ENCODE assay signal across 17 mouse cellular contexts in the genomic region with DNA sequence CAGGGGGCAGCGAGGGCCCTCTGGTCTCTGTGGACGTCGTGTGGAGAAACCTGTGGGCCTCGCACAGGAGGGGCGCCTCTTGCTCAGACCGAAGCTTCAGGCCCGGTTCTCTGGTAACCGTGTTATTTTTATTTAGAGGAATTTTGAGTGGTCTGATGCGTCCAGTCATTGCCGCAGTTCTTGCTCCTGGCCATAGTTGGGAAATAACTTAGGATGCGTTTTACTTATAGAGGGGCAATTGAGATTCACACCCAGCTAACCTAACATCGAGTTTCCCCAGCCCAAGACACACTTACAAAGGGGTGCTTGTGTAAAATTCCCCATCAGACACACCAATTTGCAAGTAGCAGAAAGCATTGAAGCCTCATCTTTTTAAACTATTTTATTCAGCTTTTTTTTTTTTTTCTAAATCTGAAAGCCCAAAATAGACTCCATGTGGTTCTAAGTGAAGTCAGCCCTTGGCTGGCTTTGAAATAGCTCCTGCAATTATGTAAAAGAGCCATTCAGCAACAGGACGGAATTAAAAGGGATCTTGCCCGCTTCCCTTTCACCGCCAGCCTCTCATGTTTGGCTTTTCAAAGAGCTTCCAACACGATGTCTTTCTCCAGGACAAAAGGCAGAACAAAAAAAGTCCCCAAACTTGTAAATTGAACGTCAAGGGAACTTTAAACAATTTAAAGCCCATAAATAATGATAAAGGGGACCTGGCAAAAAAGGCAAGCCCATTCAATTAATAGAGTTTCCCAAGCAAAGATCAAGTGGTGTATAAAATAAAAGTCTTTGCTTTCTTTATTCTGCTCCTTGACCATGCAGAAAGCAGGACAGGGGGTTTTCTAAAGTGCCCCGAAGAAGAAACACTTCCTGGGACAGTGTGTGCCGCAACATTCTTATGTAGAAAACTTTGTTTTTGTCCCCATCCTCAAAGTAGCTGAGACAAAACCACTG. TPM values are rescaled to one million over a fixed set of nuclear protein-coding genes. Genes with fewer than 3 reads are reported as not detected.
DNase-seq lines count a peak whose midpoint lies in the region; ATAC-seq and TF ChIP-seq lines count a peak whose summit lies in the region.
"Had no signal": no experiment of that assay in that cellular context is flagged by ENCODE, and none has a peak within 500 bp of the region (broad histone marks: within the 10 kb centered on the region; RNA-seq: fewer than 3 reads in every experiment).

No protein-coding gene starts in this region.

- no peak for ATAC-seq in forebrain, embryonic 14.5 days
- ATAC-seq in forebrain, embryonic 11.5 days (replicated peaks; ENCODE audit: low FRiP score): no peak
- ATAC-seq in embryonic facial prominence, embryonic 11.5 days (replicated peaks; ENCODE audit: insufficient number of reproducible peaks, low FRiP score, low TSS enrichment, low read depth): no peak
- no peak for ATAC-seq in hindbrain, postnatal 0 days
- ATAC-seq in neural tube, embryonic 12.5 days (ENCODE audit: low FRiP score, low read depth): no peak
- ATAC-seq: intestine, postnatal 0 days; liver, postnatal 0 days had no signal

- peaks cover 9% of the 10 kb centered on the region for H3K4me1 ChIP-seq in forebrain, embryonic 14.5 days (ENCODE audit: control insufficient read depth, insufficient read depth, low read length)
- H3K4me1 ChIP-seq in forebrain, embryonic 11.5 days (replicated peaks; ENCODE audit: control insufficient read depth, insufficient read depth, low read length): peaks cover 35% of the 10 kb centered on the region
- peaks cover 4% of the 10 kb centered on the region for H3K4me1 ChIP-seq in embryonic facial prominence, embryonic 11.5 days (ENCODE audit: control insufficient read depth, insufficient read depth, low read length)
- H3K4me1 ChIP-seq in hindbrain, postnatal 0 days (ENCODE audit: insufficient read depth, low read length): 0 out of 2 replicates have a peak, but pooled peaks cover 6% of the 10 kb centered on the region
- peaks cover 37% of the 10 kb centered on the region for H3K4me1 ChIP-seq in neural tube, embryonic 12.5 days

- H3K4me2 ChIP-seq in forebrain, embryonic 14.5 days (ENCODE audit: low read length): no peak overlapping the region
- no peak overlapping the region for H3K4me2 ChIP-seq in forebrain, embryonic 11.5 days (ENCODE audit: low read depth, low read length, severe bottlenecking)
- no peak overlapping the region for H3K4me2 ChIP-seq in embryonic facial prominence, embryonic 11.5 days (ENCODE audit: low read depth, low read length)
- peak overlapping the region; percentile 16; the same call in 1 of the 2 replicates for H3K4me2 ChIP-seq in hindbrain, postnatal 0 days (ENCODE audit: low read depth, low read length)
- H3K4me2 ChIP-seq in neural tube, embryonic 12.5 days (replicated peaks): peak overlapping the region; percentile 85
- H3K4me2 ChIP-seq: limb, embryonic 13.5 days had no signal

- no peak overlapping the region for H3K4me3 ChIP-seq in forebrain, embryonic 14.5 days (ENCODE audit: low read depth, low read length)
- no peak overlapping the region for H3K4me3 ChIP-seq in forebrain, embryonic 11.5 days (ENCODE audit: low read depth, low read length)
- no peak overlapping the region for H3K4me3 ChIP-seq in embryonic facial prominence, embryonic 11.5 days (ENCODE audit: low read depth, low read length)
- H3K4me3 ChIP-seq in hindbrain, postnatal 0 days (ENCODE audit: low read length): peak overlapping the region; percentile 2; the same call in 1 of the 2 replicates
- H3K4me3 ChIP-seq in neural tube, embryonic 12.5 days: peak overlapping the region; percentile 15; the same call in 1 of the 2 replicates
- H3K4me3 ChIP-seq: limb, embryonic 13.5 days had no signal

- TF ChIP-seq CTCF in hindbrain, postnatal 0 days (IDR thresholded peaks at IDR 0.05; ENCODE audit: low read depth): no peak

- no peak overlapping the region for H3K27ac ChIP-seq in forebrain, embryonic 14.5 days (ENCODE audit: low read depth, low read length)
- H3K27ac ChIP-seq in forebrain, embryonic 11.5 days (ENCODE audit: low read depth, low read length): no peak overlapping the region
- no peak overlapping the region for H3K27ac ChIP-seq in embryonic facial prominence, embryonic 11.5 days (replicated peaks; ENCODE audit: low read depth, low read length)
- peak overlapping the region; percentile 45 for H3K27ac ChIP-seq in hindbrain, postnatal 0 days
- no peak overlapping the region for H3K27ac ChIP-seq in neural tube, embryonic 12.5 days
- H3K27ac ChIP-seq: limb, embryonic 13.5 days had no signal

- no peaks in the 10 kb centered on the region for H3K36me3 ChIP-seq in forebrain, embryonic 14.5 days (ENCODE audit: control insufficient read depth, insufficient read depth, low read length)
- H3K36me3 ChIP-seq in forebrain, embryonic 11.5 days (ENCODE audit: control insufficient read depth, insufficient read depth, low read length): no peaks in the 10 kb centered on the region
- no peaks in the 10 kb centered on the region for H3K36me3 ChIP-seq in embryonic facial prominence, embryonic 11.5 days (replicated peaks; ENCODE audit: control insufficient read depth, insufficient read depth, low read depth, low read length)
- H3K36me3 ChIP-seq in hindbrain, postnatal 0 days (ENCODE audit: insufficient read depth, low read length): no peaks in the 10 kb centered on the region
- no peaks in the 10 kb centered on the region for H3K36me3 ChIP-seq in neural tube, embryonic 12.5 days
- H3K36me3 ChIP-seq: limb, embryonic 13.5 days had no signal

- H3K9me3 ChIP-seq in forebrain, embryonic 14.5 days (replicated peaks; ENCODE audit: control insufficient read depth, low read length): no peaks in the 10 kb centered on the region
- H3K9me3 ChIP-seq in forebrain, embryonic 11.5 days (ENCODE audit: control insufficient read depth, low read length): no peaks in the 10 kb centered on the region
- no peaks in the 10 kb centered on the region for H3K9me3 ChIP-seq in embryonic facial prominence, embryonic 11.5 days (replicated peaks; ENCODE audit: control insufficient read depth, low read length)
- H3K9me3 ChIP-seq in hindbrain, postnatal 0 days (ENCODE audit: low read length): no peaks in the 10 kb centered on the region
- H3K9me3 ChIP-seq in neural tube, embryonic 12.5 days: no peaks in the 10 kb centered on the region
- H3K9me3 ChIP-seq: limb, embryonic 13.5 days had no signal

- peaks cover 97% of the 10 kb centered on the region for H3K27me3 ChIP-seq in forebrain, embryonic 14.5 days (replicated peaks; ENCODE audit: control insufficient read depth, insufficient read depth, low read length)
- H3K27me3 ChIP-seq in forebrain, embryonic 11.5 days (ENCODE audit: control insufficient read depth, insufficient read depth, low read length): peaks cover 95% of the 10 kb centered on the region
- peaks cover 64% of the 10 kb centered on the region for H3K27me3 ChIP-seq in embryonic facial prominence, embryonic 11.5 days (ENCODE audit: control insufficient read depth, insufficient read depth, low read length)
- H3K27me3 ChIP-seq in hindbrain, postnatal 0 days (ENCODE audit: insufficient read depth, low read length): peaks cover 72% of the 10 kb centered on the region
- peaks cover 65% of the 10 kb centered on the region for H3K27me3 ChIP-seq in neural tube, embryonic 12.5 days (replicated peaks)

- no peak overlapping the region for H3K9ac ChIP-seq in forebrain, embryonic 14.5 days (ENCODE audit: low read length)
- no peak overlapping the region for H3K9ac ChIP-seq in forebrain, embryonic 11.5 days (ENCODE audit: low read length)
- H3K9ac ChIP-seq in embryonic facial prominence, embryonic 11.5 days (replicated peaks; ENCODE audit: low read length): no peak overlapping the region
- no peak overlapping the region for H3K9ac ChIP-seq in hindbrain, postnatal 0 days (replicated peaks; ENCODE audit: low read length)
- no peak overlapping the region for H3K9ac ChIP-seq in neural tube, embryonic 12.5 days
- H3K9ac ChIP-seq: limb, embryonic 13.5 days; liver, postnatal 0 days had no signal

- peak; percentile 75 for DNase-seq in forebrain, embryonic 14.5 days (ENCODE audit: low spot score)
- DNase-seq in forebrain, embryonic 11.5 days (ENCODE audit: low spot score): no peak
- DNase-seq in embryonic facial prominence, embryonic 11.5 days (ENCODE audit: low spot score): peak; percentile 69
- peak; percentile 71 for DNase-seq in hindbrain, postnatal 0 days (ENCODE audit: low spot score)
- no peak for DNase-seq in ovary, postnatal 10 days (ENCODE audit: low spot score)
- no peak for DNase-seq in left cerebral cortex, adult 18-20 months (ENCODE audit: low spot score in 2 of 2)
- DNase-seq in heart, adult 8-10 months (ENCODE audit: low spot score): no peak
- DNase-seq: adrenal gland, postnatal 14 days; cerebellum, postnatal 25 days; heart, postnatal 14 days; kidney, postnatal 14 days; layer of hippocampus, postnatal 36 days; liver, postnatal 0 days; spleen, adult 18-20 months had no signal

- under 1% methylated on average over 19 of the region's 19 CpGs for WGBS in forebrain, embryonic 14.5 days
- WGBS in forebrain, embryonic 11.5 days: 2% methylated on average over 19 of the region's 19 CpGs
- WGBS in embryonic facial prominence, embryonic 11.5 days: 2% methylated on average over 19 of the region's 19 CpGs
- 7% methylated on average over 19 of the region's 19 CpGs for WGBS in hindbrain, postnatal 0 days
- 2% methylated on average over 19 of the region's 19 CpGs for whole genome bisulfite sequencing in neural tube, embryonic 12.5 days

RNA-seq across cellular contexts. Expression of a gene that starts 3.6 kb away (rescaled TPM):
- 20.3 and 20.7 TPM in 2 replicates for polyA plus RNA-seq in forebrain, embryonic 14.5 days (2014; fragmentation: Nextera tagmentation; extraction: Ambion mirVana)
- 5.0 and 6.7 TPM in 2 replicates for polyA plus RNA-seq in forebrain, embryonic 11.5 days (2014; fragmentation: Nextera tagmentation; extraction: Ambion mirVana)
- polyA plus RNA-seq in embryonic facial prominence, embryonic 11.5 days (2014; fragmentation: Nextera tagmentation; extraction: Ambion mirVana): 5.5 and 7.2 TPM in 2 replicates
- 22.1 and 27.7 TPM in 2 replicates for total RNA-seq in hindbrain, postnatal 0 days (2014; rRNA removed)
- polyA plus RNA-seq in hindbrain, postnatal 0 days (2015; fragmentation: Nextera tagmentation; extraction: Ambion mirVana): 25.6 and 26.9 TPM in 2 replicates
- 78.5 and 91.6 TPM in 2 replicates for polyA plus RNA-seq in neural tube, embryonic 12.5 days (2016; fragmentation: Nextera tagmentation; extraction: Ambion mirVana)
- under 1 TPM; 0.21 to 0.89 TPM for total RNA-seq in left cerebral cortex, adult 18-20 months (2021)
- total RNA-seq in heart, adult 8-10 months (2022): under 1 TPM in 1 of 4 experiments, not detected in 3; 0.22 TPM
- total RNA-seq: adrenal gland, postnatal 14 days; heart, postnatal 14 days had no signal

Comparison
In these comparisons a context has a peak if more than half of its experiments do, and no peak if none do; other contexts are left out.
1. DNase-seq: peak in forebrain, embryonic 14.5 days (single experiment), embryonic facial prominence, embryonic 11.5 days (single experiment) and hindbrain, postnatal 0 days (single experiment); none in forebrain, embryonic 11.5 days (single experiment), ovary, postnatal 10 days (single experiment), left cerebral cortex, adult 18-20 months (0 of 2) and heart, adult 8-10 months (single experiment).
2. H3K4me2 ChIP-seq: peak in hindbrain, postnatal 0 days (single experiment) and neural tube, embryonic 12.5 days (single experiment); none in forebrain, embryonic 14.5 days (single experiment), forebrain, embryonic 11.5 days (single experiment) and embryonic facial prominence, embryonic 11.5 days (single experiment).
3. H3K4me3 ChIP-seq: peak in hindbrain, postnatal 0 days (single experiment) and neural tube, embryonic 12.5 days (single experiment); none in forebrain, embryonic 14.5 days (single experiment), forebrain, embryonic 11.5 days (single experiment) and embryonic facial prominence, embryonic 11.5 days (single experiment).